Mouse (Mus musculus) erythroblast, embryonic 14.5 days (primary cell): ENCODE data around the gene B3gat1.

ENCODE experiments used
- GATA1 ChIP-seq: IDR thresholded peaks from 2 replicates; pipeline ENCODE4 v1.6.1; 2012; ENCODE audit warnings: low read length, inconsistent platforms, mixed read lengths
- TAL1 ChIP-seq: IDR thresholded peaks from 3 replicates; pipeline ENCODE4 v1.6.1; 2012; ENCODE audit warnings: low read length, inconsistent platforms, mixed read lengths

DNA sequence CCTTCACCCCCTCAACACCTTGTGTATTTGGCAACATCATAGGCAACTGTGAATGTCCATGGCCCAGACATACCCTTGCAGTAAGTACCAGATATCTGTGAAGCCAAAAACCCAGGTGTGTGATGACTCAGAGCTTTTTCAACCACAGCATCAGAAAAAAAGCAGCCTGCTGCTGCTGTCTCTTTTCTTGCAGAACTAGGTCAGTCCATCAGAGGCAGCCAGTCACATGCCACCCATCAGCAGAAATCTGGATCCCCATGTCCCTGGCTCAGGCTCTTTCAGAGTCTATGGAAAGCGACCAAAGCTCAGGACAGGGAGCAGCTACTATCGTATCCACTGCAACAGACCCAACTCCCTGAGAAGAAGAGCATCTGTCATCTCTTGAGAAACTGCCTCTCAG lies 33.2 kb upstream of the B3gat1 start:
- no peak for TF ChIP-seq GATA1
- TF ChIP-seq TAL1: no peak
